Mouse (Mus musculus) retina, postnatal 7 days (tissue): Measurements from ENCODE around the gene Ep300.
"Not testable (repeated sequence)": the region's sequence is repeated elsewhere in the genome, so short reads cannot be mapped to it uniquely, and the experiment has no call there.

Experiments
- DNase-seq: peaks from one replicate; pipeline ENCODE4 v3.0.0-alpha.2; 2012; ENCODE audit warnings: low read depth, low spot score

The Ep300 gene

GRCm38 (mm10) chr15:81594146-81594696, 9.1 kb downstream of the Ep300 start:
- no peak for DNase-seq

- not testable (repeated sequence) for DNase-seq
Measured at GRCm38 (mm10) chr15:81598742-81599141, 13.6 kb downstream of the Ep300 start.

GRCm38 (mm10) chr15:81605241-81605640, 20.1 kb downstream of the Ep300 start:
- DNase-seq: no peak

- peak; percentile 20 for DNase-seq
Measured at GRCm38 (mm10) chr15:81606634-81607033, 21.5 kb downstream of the Ep300 start.

- DNase-seq: no peak
Measured at GRCm38 (mm10) chr15:81649516-81650455, 64.6 kb downstream of the Ep300 start.

- DNase-seq: no peak
Measured at GRCm38 (mm10) chr15:81650636-81651035, 65.5 kb downstream of the Ep300 start.

GRCm38 (mm10) chr15:81661701-81662100, 76.5 kb downstream of the Ep300 start:
- DNase-seq: no peak

GRCm38 (mm10) chr15:81663281-81663680, 78.1 kb downstream of the Ep300 start:
- DNase-seq: no peak

GRCm38 (mm10) chr15:81663697-81664561, 78.8 kb downstream of the Ep300 start, which contains the start of gene L3mbtl2:
L3mbtl2 (plus strand) TSS chr15:81663889.
- DNase-seq: peak; percentile 81

GRCm38 (mm10) chr15:81666957-81667356, 81.8 kb downstream of the Ep300 start:
- DNase-seq: no peak

GRCm38 (mm10) chr15:81670231-81670640, 85.1 kb downstream of the Ep300 start:
- no peak for DNase-seq

- DNase-seq: no peak
Measured at GRCm38 (mm10) chr15:81676637-81677036, 91.5 kb downstream of the Ep300 start.

GRCm38 (mm10) chr15:81680301-81680805, 95.2 kb downstream of the Ep300 start:
- DNase-seq: no peak

GRCm38 (mm10) chr15:81693366-81693966, 108.3 kb downstream of the Ep300 start:
- no peak for DNase-seq

- DNase-seq: peak; percentile 71
Measured at GRCm38 (mm10) chr15:81693967-81694881, 109.1 kb downstream of the Ep300 start.

- DNase-seq: no peak
Measured at GRCm38 (mm10) chr15:81694891-81695290, 109.7 kb downstream of the Ep300 start.

- no peak for DNase-seq
Measured at GRCm38 (mm10) chr15:81697175-81697574, 112.0 kb downstream of the Ep300 start, which contains the start of gene Chadl. Chadl (minus strand) TSS chr15:81697287.

- DNase-seq: no peak
Measured at GRCm38 (mm10) chr15:81697847-81698246, 112.7 kb downstream of the Ep300 start.

GRCm38 (mm10) chr15:81698532-81698931, 113.4 kb downstream of the Ep300 start:
- DNase-seq: no peak

GRCm38 (mm10) chr15:81700161-81700560, 115.0 kb downstream of the Ep300 start:
- no peak for DNase-seq
